ENCODE assay signal across 8 mouse cellular contexts in the genomic region with DNA sequence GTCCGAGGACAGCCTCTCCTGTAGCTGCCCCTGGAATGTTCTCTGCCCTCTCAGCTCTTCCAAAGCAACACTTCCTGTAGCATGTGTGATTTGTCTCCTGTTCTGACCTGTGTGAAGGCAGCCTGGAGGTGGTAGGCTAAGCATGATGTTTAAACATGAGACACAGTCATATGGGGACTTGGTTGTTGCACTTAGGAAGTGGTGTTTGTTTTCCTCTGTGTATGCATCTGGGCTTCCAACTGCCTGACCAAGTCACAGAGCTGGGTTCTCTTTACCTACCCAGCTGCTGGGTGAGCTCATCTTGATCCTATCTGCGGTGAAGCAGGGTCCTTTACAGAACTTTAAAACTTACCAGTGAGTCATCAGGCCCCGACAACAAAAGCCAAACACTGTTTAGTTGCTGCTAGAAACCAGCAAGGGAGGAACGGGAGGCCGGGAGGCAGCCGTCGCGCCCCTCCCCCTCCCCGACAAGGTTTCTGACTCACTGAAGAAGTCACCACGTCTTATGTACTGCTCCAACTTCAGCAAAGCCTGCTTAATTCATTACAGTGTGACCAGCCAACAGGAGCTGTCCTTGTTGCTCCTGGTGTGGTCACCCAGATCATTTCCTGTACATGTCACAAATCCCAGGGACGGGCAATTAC. TPM values are rescaled to one million over a fixed set of nuclear protein-coding genes. Genes with fewer than 3 reads are reported as not detected.
DNase-seq lines count a peak whose midpoint lies in the region; ATAC-seq lines count a peak whose summit lies in the region.

No protein-coding gene starts in this region.

- 7% methylated on average over 11 of the region's 11 CpGs for WGBS in liver, embryonic 13.5 days (ENCODE audit: insufficient replicate concordance)

- H3K9ac ChIP-seq in liver, embryonic 13.5 days, result peak overlapping the region; percentile 38

- H3K9me3 ChIP-seq in liver, embryonic 13.5 days (replicated peaks), result no peaks in the 10 kb centered on the region

- DNase-seq in layer of hippocampus, postnatal 10 days (ENCODE audit: low spot score in 2 of 2), result peak; percentile 31 to 33
- no peak for DNase-seq in layer of hippocampus, adult 9-10 months (ENCODE audit: low spot score)
- DNase-seq in brain, adult 2 months (ENCODE audit: low read depth, low spot score), result peak; percentile 77
- DNase-seq in gastrocnemius, postnatal 10 days, result peak; percentile 78
- DNase-seq in induced T-regulatory cell, adult 2 months (ENCODE audit: low read depth), result peak; percentile 82
- DNase-seq in liver, embryonic 13.5 days, result peak; percentile 22
- peak; percentile 41 for DNase-seq in neural tube, embryonic 10.5 days (ENCODE audit: extremely low spot score, low spot score)
- DNase-seq in thymus, postnatal 10 days (ENCODE audit: low spot score in 2 of 2), result peak; percentile 29 to 62

- H3K4me3 ChIP-seq in liver, embryonic 13.5 days (replicated peaks), result peak overlapping the region; percentile 8; the same call in 1 of the 2 replicates

- H3K36me3 ChIP-seq in liver, embryonic 13.5 days, result no peaks in the 10 kb centered on the region

- no peaks in the 10 kb centered on the region for H3K27me3 ChIP-seq in liver, embryonic 13.5 days

- peak overlapping the region; percentile 50 for H3K4me2 ChIP-seq in liver, embryonic 13.5 days

- peaks cover 26% of the 10 kb centered on the region for H3K4me1 ChIP-seq in liver, embryonic 13.5 days (replicated peaks)

- H3K27ac ChIP-seq in liver, embryonic 13.5 days, result peak overlapping the region; percentile 35

- ATAC-seq in liver, embryonic 13.5 days (ENCODE audit: low read depth), result peak; percentile 42

RNA-seq across cellular contexts. Expression of gene Wee1, which starts 12.8 kb away (rescaled TPM):
- total RNA-seq in layer of hippocampus, postnatal 10 days (2021), result 1 to 10 TPM; 8.4 to 8.5 TPM
- 1 to 10 TPM; 7.7 to 8.6 TPM for total RNA-seq in gastrocnemius, postnatal 10 days (2021)
- 10.2 and 12.2 TPM in 2 replicates for polyA plus RNA-seq in liver, embryonic 13.5 days (2015; fragmentation: Nextera tagmentation; extraction: Ambion mirVana)

RNA-seq across cellular contexts. Expression of gene Zfp143, which starts 48.1 kb away (rescaled TPM):
- total RNA-seq in layer of hippocampus, postnatal 10 days (2021), result 1 to 10 TPM; 9.0 to 9.6 TPM
- total RNA-seq in gastrocnemius, postnatal 10 days (2021), result 1 to 10 TPM; 7.4 to 7.8 TPM
- 10.3 and 11.1 TPM in 2 replicates for polyA plus RNA-seq in liver, embryonic 13.5 days (2015; fragmentation: Nextera tagmentation; extraction: Ambion mirVana)
